Mouse (Mus musculus) cortical plate, adult 2 months (tissue): ENCODE data around the gene Kdm6b.

Experiments
- CTCF ChIP-seq: fragments of 200-500 bp; IDR thresholded peaks from 2 replicates; pipeline ENCODE4 v1.5.1; 2011; ENCODE audit warnings: mild to moderate bottlenecking, control low read depth, low read length; ENCODE audit not compliant: insufficient read depth; ENCODE audit errors: extremely low read depth
- POLR2A ChIP-seq: fragments of 200-500 bp; IDR thresholded peaks from 2 replicates; pipeline ENCODE4 v1.6.1; 2011; ENCODE audit warnings: mild to moderate bottlenecking, low read length, control low read depth; ENCODE audit not compliant: insufficient read depth; ENCODE audit errors: extremely low read depth

DNA sequence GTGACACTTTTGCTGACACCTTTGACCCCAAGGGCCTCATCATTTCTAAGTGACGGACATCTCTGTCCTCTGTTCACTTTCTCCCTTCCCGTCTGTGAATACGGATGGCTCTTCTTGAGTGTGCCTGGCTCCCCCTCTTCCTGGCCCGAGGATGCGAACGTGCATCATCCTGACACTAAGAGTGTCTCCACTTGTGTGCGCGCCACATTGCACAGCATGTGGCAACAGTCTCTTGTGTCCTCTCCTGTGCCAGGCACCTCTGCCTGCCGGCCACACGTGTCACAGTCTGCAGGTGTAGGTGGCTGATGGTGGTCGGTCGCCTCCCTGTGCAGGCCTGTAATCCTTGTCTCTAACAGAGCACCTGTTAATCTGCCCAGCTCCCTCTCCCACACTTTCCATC, 41.9 kb downstream of the Kdm6b start:
- TF ChIP-seq POLR2A (no peak), CTCF (no peak)
